Mouse (Mus musculus) CD8-positive naive resting alpha-beta T cell, adult 2 months (primary cell): ENCODE measurements at regions not wholly inside any gene's neighbourhood (a gene's known extent, or its start where the extent isn't known, plus 50 kb on each side); places are given as distances from the start of the nearest gene placed in this dataset.

Source experiments
- DNase-seq, 2 experiments: peaks; one replicate each; pipeline ENCODE4 v3.0.0; 2022; ENCODE audit warnings: low read depth in 2 of 2, low spot score in 2 of 2

DNA sequence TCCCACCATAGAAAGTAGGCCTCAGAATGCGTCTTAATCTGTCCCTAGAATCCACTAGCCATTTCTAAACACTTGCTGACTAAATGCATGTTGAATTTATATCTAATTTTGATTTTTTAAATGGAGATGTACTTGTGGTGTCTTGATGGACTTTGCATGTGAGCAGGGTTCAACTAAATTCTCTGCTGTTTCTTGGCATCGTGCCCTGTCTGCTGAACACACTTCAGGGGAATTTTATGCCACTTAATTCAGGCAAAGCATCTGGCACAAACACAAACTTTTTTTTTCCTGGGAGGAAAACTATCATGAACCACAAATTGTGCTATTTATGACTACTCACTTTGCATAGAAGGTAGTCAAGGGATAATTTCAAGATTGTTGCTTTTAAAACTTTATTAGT lies 87.7 kb downstream of the Stc2 start:
- no peak for DNase-seq

- DNase-seq: peak in 1 of 2 experiments; percentile 10
Measured at GRCm38 (mm10) chr11:31248467-31248866, 66.2 kb upstream of the Gm17332 start.
